Mouse (Mus musculus): ENCODE measurements at regions not wholly inside any gene's neighbourhood (a gene's known extent, or its start where the extent isn't known, plus 50 kb on each side); places are given as distances from the start of the nearest gene placed in this dataset.

DNA sequence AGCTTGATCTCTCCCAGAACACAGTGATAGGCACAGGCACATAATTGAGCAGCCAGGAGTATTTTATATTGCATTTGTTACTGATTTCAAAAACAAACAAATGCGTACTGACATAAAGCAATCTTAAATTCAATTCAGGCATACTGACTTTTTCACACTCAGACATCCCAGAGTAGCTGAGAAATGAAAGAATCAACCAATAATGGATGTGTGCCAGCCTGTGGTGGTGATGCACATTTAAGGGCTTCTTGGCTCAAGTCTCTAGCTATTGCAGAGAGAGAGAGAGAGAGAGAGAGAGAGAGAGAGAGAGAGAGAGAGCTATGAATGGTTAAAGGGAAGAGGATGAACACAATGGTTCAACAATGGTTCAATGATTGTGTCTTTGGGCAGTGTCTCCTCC, 426.1 kb upstream of the Nrp1 start:
- no peaks in the 10 kb centered on the region for H3K9me3 ChIP-seq (replicated peaks; ENCODE audit: control insufficient read depth, low read length)
- no peaks in the 10 kb centered on the region for H3K27me3 ChIP-seq (ENCODE audit: control insufficient read depth, insufficient read depth, low read length)
- no peak overlapping the region for H3K27ac ChIP-seq (ENCODE audit: low read length)
- ATAC-seq (ENCODE audit: insufficient read depth, low FRiP score): no peak
- no peaks in the 10 kb centered on the region for H3K4me1 ChIP-seq (ENCODE audit: control insufficient read depth, insufficient read depth, low read length)
- H3K9ac ChIP-seq (ENCODE audit: low read length): no peak overlapping the region
- H3K4me2 ChIP-seq (ENCODE audit: low read depth, low read length): no peak overlapping the region
- 81% methylated on average over 1 of the region's 1 CpGs for WGBS
- H3K4me3 ChIP-seq (replicated peaks; ENCODE audit: low read length): no peak overlapping the region
- no peaks in the 10 kb centered on the region for H3K36me3 ChIP-seq (ENCODE audit: control insufficient read depth, insufficient read depth, low read length)

DNA sequence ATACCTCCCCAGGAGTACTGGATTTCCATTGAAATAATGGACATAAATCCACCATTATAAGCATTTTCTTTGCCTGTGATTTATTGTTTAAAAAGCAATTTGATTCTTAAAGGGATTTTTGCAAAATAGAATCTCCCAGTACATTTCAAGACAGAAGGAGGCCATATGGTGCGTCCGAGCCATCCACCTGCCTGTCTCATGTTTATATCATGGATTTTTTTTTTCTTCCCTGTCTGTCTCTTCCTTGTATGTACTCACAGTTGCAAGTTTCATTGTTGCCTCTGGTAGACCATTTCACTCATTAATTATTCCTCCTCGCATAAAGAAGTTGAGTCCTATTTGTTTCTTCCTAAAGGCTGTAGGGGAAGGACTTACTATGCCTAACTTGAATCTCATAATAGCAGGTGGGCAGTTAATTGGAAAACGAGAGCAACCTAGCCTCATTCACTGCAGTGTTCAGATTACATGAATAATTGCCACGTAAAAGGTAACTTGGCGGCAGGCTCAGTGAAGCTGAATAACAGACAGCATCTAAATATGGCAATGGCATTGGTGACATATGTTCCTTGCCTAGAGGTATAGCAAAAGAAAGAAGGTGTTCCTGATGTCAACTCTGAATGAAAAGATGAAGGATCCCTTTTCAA, 421.5 kb upstream of the Nrp1 start:
- no peak overlapping the region for H3K27ac ChIP-seq (ENCODE audit: low read length)
- WGBS: 83% methylated on average over 6 of the region's 6 CpGs
- no peak for ATAC-seq (ENCODE audit: insufficient read depth, low FRiP score)
- H3K4me3 ChIP-seq (replicated peaks; ENCODE audit: low read length): no peak overlapping the region
- no peaks in the 10 kb centered on the region for H3K27me3 ChIP-seq (ENCODE audit: control insufficient read depth, insufficient read depth, low read length)
- no peak overlapping the region for H3K9ac ChIP-seq (ENCODE audit: low read length)
- no peak overlapping the region for H3K4me2 ChIP-seq (ENCODE audit: low read depth, low read length)
- H3K36me3 ChIP-seq (ENCODE audit: control insufficient read depth, insufficient read depth, low read length): no peaks in the 10 kb centered on the region
- no peaks in the 10 kb centered on the region for H3K4me1 ChIP-seq (ENCODE audit: control insufficient read depth, insufficient read depth, low read length)
- H3K9me3 ChIP-seq (replicated peaks; ENCODE audit: control insufficient read depth, low read length): no peaks in the 10 kb centered on the region

DNA sequence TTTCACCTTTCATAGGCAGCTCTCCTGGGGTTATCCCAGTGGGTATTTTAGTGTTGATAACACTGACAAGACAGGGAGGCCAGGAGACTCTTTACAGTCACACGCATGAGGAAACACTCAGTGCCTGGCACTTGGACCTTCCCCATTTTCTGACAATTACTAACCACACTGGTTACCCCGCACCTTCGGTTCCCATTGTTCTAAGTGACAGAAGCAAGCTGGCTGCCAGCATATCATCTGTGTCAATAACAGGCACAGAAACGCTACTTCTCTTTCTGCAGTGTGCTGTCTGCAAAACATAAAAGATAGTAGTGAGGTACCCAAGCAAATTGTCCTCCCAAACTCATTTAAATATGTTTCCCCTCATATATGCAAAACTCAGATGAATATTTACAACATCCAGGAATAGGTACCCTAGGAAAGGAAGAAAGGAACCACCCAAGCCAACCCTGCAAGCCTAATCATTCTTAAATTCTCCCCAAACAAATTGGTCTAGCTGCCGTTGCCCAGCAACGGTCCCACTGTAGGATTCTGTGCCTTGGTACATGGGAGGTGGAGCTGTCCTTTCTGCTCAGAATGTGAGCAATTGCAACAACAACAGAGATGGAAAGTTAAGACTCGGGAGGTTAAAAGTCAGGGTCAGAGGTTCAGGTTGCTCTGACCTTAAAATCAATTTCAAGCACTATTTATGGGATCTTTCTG, 419.0 kb upstream of the Nrp1 start:
- Histone ChIP-seq H3K27me3 (ENCODE audit: control insufficient read depth, insufficient read depth, low read length) (no peaks in the 10 kb centered on the region), H3K9me3 (replicated peaks; ENCODE audit: control insufficient read depth, low read length) (no peaks in the 10 kb centered on the region), H3K4me2 (ENCODE audit: low read depth, low read length) (no peak overlapping the region), H3K4me1 (ENCODE audit: control insufficient read depth, insufficient read depth, low read length) (no peaks in the 10 kb centered on the region), H3K4me3 (replicated peaks; ENCODE audit: low read length) (no peak overlapping the region), H3K9ac (ENCODE audit: low read length) (no peak overlapping the region), H3K36me3 (ENCODE audit: control insufficient read depth, insufficient read depth, low read length) (no peaks in the 10 kb centered on the region), H3K27ac (ENCODE audit: low read length) (no peak overlapping the region)
- WGBS: 36% methylated on average over 7 of the region's 7 CpGs
- no peak for ATAC-seq (ENCODE audit: insufficient read depth, low FRiP score)

- WGBS: 45% methylated on average over 5 of the region's 5 CpGs
- no peak for ATAC-seq (ENCODE audit: insufficient read depth, low FRiP score)
- no peak overlapping the region for H3K4me3 ChIP-seq (replicated peaks; ENCODE audit: low read length)
Measured at GRCm38 (mm10) chr8:127939986-127940359, 418.4 kb upstream of the Nrp1 start.

GRCm38 (mm10) chr8:127942319-127942718, 416.1 kb upstream of the Nrp1 start:
- H3K4me3 ChIP-seq (replicated peaks; ENCODE audit: low read length): no peak overlapping the region
- no peaks in the 10 kb centered on the region for H3K9me3 ChIP-seq (replicated peaks; ENCODE audit: control insufficient read depth, low read length)
- ATAC-seq (ENCODE audit: insufficient read depth, low FRiP score): no peak
- no peaks in the 10 kb centered on the region for H3K27me3 ChIP-seq (ENCODE audit: control insufficient read depth, insufficient read depth, low read length)
- no peak overlapping the region for H3K27ac ChIP-seq (ENCODE audit: low read length)
- H3K36me3 ChIP-seq (ENCODE audit: control insufficient read depth, insufficient read depth, low read length): no peaks in the 10 kb centered on the region
- no peak overlapping the region for H3K9ac ChIP-seq (ENCODE audit: low read length)
- no peak overlapping the region for H3K4me2 ChIP-seq (ENCODE audit: low read depth, low read length)
- H3K4me1 ChIP-seq (ENCODE audit: control insufficient read depth, insufficient read depth, low read length): no peaks in the 10 kb centered on the region

More at GRCm38 (mm10) chr8:127939986-127940359, 418.4 kb upstream of the Nrp1 start:
- H3K4me2 ChIP-seq (ENCODE audit: low read depth, low read length): no peak overlapping the region
- H3K27me3 ChIP-seq (ENCODE audit: control insufficient read depth, insufficient read depth, low read length): no peaks in the 10 kb centered on the region
- no peaks in the 10 kb centered on the region for H3K4me1 ChIP-seq (ENCODE audit: control insufficient read depth, insufficient read depth, low read length)
- no peak overlapping the region for H3K27ac ChIP-seq (ENCODE audit: low read length)
- H3K9me3 ChIP-seq (replicated peaks; ENCODE audit: control insufficient read depth, low read length): no peaks in the 10 kb centered on the region
- H3K9ac ChIP-seq (ENCODE audit: low read length): no peak overlapping the region
- no peaks in the 10 kb centered on the region for H3K36me3 ChIP-seq (ENCODE audit: control insufficient read depth, insufficient read depth, low read length)

- Histone ChIP-seq H3K4me1 (ENCODE audit: control insufficient read depth, insufficient read depth, low read length) (no peaks in the 10 kb centered on the region), H3K27ac (ENCODE audit: low read length) (no peak overlapping the region), H3K4me3 (replicated peaks; ENCODE audit: low read length) (no peak overlapping the region), H3K27me3 (ENCODE audit: control insufficient read depth, insufficient read depth, low read length) (no peaks in the 10 kb centered on the region), H3K9ac (ENCODE audit: low read length) (no peak overlapping the region), H3K4me2 (ENCODE audit: low read depth, low read length) (no peak overlapping the region), H3K9me3 (replicated peaks; ENCODE audit: control insufficient read depth, low read length) (no peaks in the 10 kb centered on the region), H3K36me3 (ENCODE audit: control insufficient read depth, insufficient read depth, low read length) (no peaks in the 10 kb centered on the region)
- no peak for ATAC-seq (ENCODE audit: insufficient read depth, low FRiP score)
Measured at GRCm38 (mm10) chr8:127944955-127945498, 413.4 kb upstream of the Nrp1 start.

- WGBS: 65% methylated on average over 1 of the region's 1 CpGs
- ATAC-seq (ENCODE audit: insufficient read depth, low FRiP score): no peak
- H3K9me3 ChIP-seq (replicated peaks; ENCODE audit: control insufficient read depth, low read length): no peaks in the 10 kb centered on the region
- no peaks in the 10 kb centered on the region for H3K27me3 ChIP-seq (ENCODE audit: control insufficient read depth, insufficient read depth, low read length)
- H3K4me2 ChIP-seq (ENCODE audit: low read depth, low read length): no peak overlapping the region
- H3K4me1 ChIP-seq (ENCODE audit: control insufficient read depth, insufficient read depth, low read length): no peaks in the 10 kb centered on the region
- H3K27ac ChIP-seq (ENCODE audit: low read length): no peak overlapping the region
- no peak overlapping the region for H3K9ac ChIP-seq (ENCODE audit: low read length)
- H3K36me3 ChIP-seq (ENCODE audit: control insufficient read depth, insufficient read depth, low read length): no peaks in the 10 kb centered on the region
- no peak overlapping the region for H3K4me3 ChIP-seq (replicated peaks; ENCODE audit: low read length)
Measured at GRCm38 (mm10) chr8:127957571-127957970, 400.8 kb upstream of the Nrp1 start.

DNA sequence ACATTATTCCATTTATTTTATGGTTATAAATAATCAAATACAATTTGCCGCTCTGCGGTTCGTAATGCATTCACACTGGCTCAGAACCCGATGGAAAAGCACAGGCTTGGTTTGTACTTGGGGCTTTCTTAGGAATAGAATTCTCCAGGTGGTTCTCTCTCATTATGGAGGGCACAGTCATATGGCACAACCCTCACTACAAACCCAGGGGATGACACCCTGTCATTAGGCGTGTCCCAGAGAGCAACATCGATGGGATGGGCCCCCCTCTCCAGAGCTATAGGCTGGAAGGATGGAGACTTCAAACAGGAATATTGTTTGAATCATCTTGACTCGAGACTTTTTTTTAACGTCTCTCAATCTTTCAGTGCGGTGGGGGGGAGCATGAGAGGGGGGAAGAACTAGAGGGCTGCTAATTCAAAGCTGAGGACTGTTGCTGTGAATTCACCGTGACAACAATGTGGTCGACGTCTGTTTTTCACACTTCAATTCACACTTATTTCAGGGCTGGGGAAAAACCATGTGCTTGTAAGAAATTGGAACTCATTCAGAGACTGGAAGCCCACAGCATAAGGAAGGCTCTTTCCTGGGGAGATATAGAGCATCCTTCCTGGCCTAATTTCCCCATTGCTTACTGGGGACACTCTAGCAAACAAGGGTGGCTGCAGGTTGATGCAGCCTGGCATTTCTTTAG, 399.9 kb upstream of the Nrp1 start:
- H3K36me3 ChIP-seq (ENCODE audit: control insufficient read depth, insufficient read depth, low read length): no peaks in the 10 kb centered on the region
- no peaks in the 10 kb centered on the region for H3K27me3 ChIP-seq (ENCODE audit: control insufficient read depth, insufficient read depth, low read length)
- no peak overlapping the region for H3K9ac ChIP-seq (ENCODE audit: low read length)
- H3K4me1 ChIP-seq (ENCODE audit: control insufficient read depth, insufficient read depth, low read length): no peaks in the 10 kb centered on the region
- H3K4me2 ChIP-seq (ENCODE audit: low read depth, low read length): no peak overlapping the region
- H3K9me3 ChIP-seq (replicated peaks; ENCODE audit: control insufficient read depth, low read length): no peaks in the 10 kb centered on the region
- no peak overlapping the region for H3K27ac ChIP-seq (ENCODE audit: low read length)
- ATAC-seq (ENCODE audit: insufficient read depth, low FRiP score): no peak
- H3K4me3 ChIP-seq (replicated peaks; ENCODE audit: low read length): no peak overlapping the region
- 72% methylated on average over 12 of the region's 12 CpGs for WGBS

DNA sequence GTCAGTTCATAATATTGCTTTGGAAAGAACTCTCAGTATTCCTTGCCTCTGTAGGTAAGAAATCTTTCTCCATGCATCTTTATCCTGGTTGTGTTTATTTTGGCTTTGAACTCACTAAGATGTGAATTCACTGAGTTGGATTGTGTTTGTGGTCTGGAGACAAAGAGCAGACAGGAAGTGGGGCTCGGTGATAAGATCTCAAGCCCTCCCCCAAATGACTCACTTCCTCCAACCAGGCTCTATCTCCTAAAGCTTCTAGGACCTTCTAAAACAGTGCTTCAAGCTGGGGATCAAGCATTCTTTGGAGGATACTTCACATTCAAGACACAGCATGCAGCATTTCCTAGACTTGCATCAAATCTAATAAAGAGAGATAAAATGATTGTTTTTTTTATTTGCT, 395.5 kb upstream of the Nrp1 start:
- Histone ChIP-seq H3K27me3 (ENCODE audit: control insufficient read depth, insufficient read depth, low read length) (no peaks in the 10 kb centered on the region), H3K4me2 (ENCODE audit: low read depth, low read length) (no peak overlapping the region), H3K27ac (ENCODE audit: low read length) (no peak overlapping the region), H3K9ac (ENCODE audit: low read length) (no peak overlapping the region), H3K36me3 (ENCODE audit: control insufficient read depth, insufficient read depth, low read length) (no peaks in the 10 kb centered on the region), H3K9me3 (replicated peaks; ENCODE audit: control insufficient read depth, low read length) (no peaks in the 10 kb centered on the region), H3K4me1 (ENCODE audit: control insufficient read depth, insufficient read depth, low read length) (no peaks in the 10 kb centered on the region), H3K4me3 (replicated peaks; ENCODE audit: low read length) (no peak overlapping the region)
- ATAC-seq (ENCODE audit: insufficient read depth, low FRiP score): no peak
- 67% methylated on average over 1 of the region's 1 CpGs for WGBS

All from stomach, embryonic 16.5 days (tissue).